Mouse (Mus musculus) left cerebral cortex, adult 6 months (tissue): ENCODE results near the gene Zkscan7. TPM values are rescaled to one million over a fixed set of nuclear protein-coding genes. Genes with fewer than 3 reads are reported as not detected.

Experiments used
- long read RNA-seq, 2 experiments: library from polyadenylated mRNA; unstranded; transcript quantifications; one replicate each; pipeline ENCODE4 v2.0.0; 2019 to 2020
- polyA plus RNA-seq: library from polyadenylated mRNA; unstranded; fragments of <200 nt; fragmentation: Nextera tagmentation; gene quantifications from 2 replicates; pipeline ENCODE4 v1.2.3, GENCODE M21; 2021

The Zkscan7 gene
- polyA plus RNA-seq: 0.23 and 0.25 TPM in 2 replicates
- long read RNA-seq, experiment 1, partial matches to known transcripts: 2 of 6 reads
- long read RNA-seq, experiment 1, other reads (novel, unspliced or antisense): 4 of 6 reads
- long read RNA-seq, experiment 2: 0 reads

GRCm38 (mm10) chr9:122885385-122885784, at the start of gene Zkscan7:
Gene Zkscan7, plus strand, starts transcription at chr9:122885685.

GRCm38 (mm10) chr9:122843760-122844159, 41.7 kb upstream of the Zkscan7 start, which contains the start of gene Gm35549:
Gene Gm35549, minus strand, starts transcription at chr9:122844035.

GRCm38 (mm10) chr9:122865697-122866166, 19.8 kb upstream of the Zkscan7 start, which contains the start of gene Zfp445:
Gene Zfp445, minus strand, starts transcription at chr9:122866006.

GRCm38 (mm10) chr9:122922936-122923381, 37.5 kb downstream of the Zkscan7 start, which contains the start of gene Zfp105:
Gene Zfp105, plus strand, starts transcription at chr9:122923072.

Other genes with a start within 250 kb of the Zkscan7 start
- not detected in 2 replicates for gene Topaz1, start 138.3 kb upstream of the Zkscan7 start, polyA plus RNA-seq
- gene Tcaim, start 80.1 kb upstream of the Zkscan7 start, polyA plus RNA-seq: 10.9 and 12.9 TPM in 2 replicates
- not detected in 2 replicates for gene Gm35549, start 41.6 kb upstream of the Zkscan7 start, polyA plus RNA-seq
- gene Zfp445, start 19.7 kb upstream of the Zkscan7 start, polyA plus RNA-seq: 15.1 and 19.1 TPM in 2 replicates
- 4.3 and 5.0 TPM in 2 replicates for gene Zfp105, start 37.4 kb downstream of the Zkscan7 start, polyA plus RNA-seq
- gene 1110059G10Rik, start 65.3 kb downstream of the Zkscan7 start, polyA plus RNA-seq: 20.8 and 29.6 TPM in 2 replicates
- gene Kif15, start 65.4 kb downstream of the Zkscan7 start, polyA plus RNA-seq: 0.23 TPM in 1 of 2 replicates, not detected in the other
- 50.7 and 58.4 TPM in 2 replicates for gene Tmem42, start 135.6 kb downstream of the Zkscan7 start, polyA plus RNA-seq
- 0.31 and 0.38 TPM in 2 replicates for gene Tgm4, start 149.0 kb downstream of the Zkscan7 start, polyA plus RNA-seq
- gene Zdhhc3, start 227.5 kb downstream of the Zkscan7 start, polyA plus RNA-seq: 58.2 and 64.3 TPM in 2 replicates
- 58.6 and 82.2 TPM in 2 replicates for gene Exosc7, start 227.5 kb downstream of the Zkscan7 start, polyA plus RNA-seq